ENCODE assay signal across 31 mouse cellular contexts in genomic region chr5:121904799-121905198, GRCm38 (mm10). TPM values are rescaled to one million over a fixed set of nuclear protein-coding genes. Genes with fewer than 3 reads are reported as not detected.
DNase-seq lines count a peak whose midpoint lies in the region; ATAC-seq and TF ChIP-seq lines count a peak whose summit lies in the region.
"Had no signal": no experiment of that assay in that cellular context is flagged by ENCODE, and none has a peak within 500 bp of the region (broad histone marks: within the 10 kb centered on the region; RNA-seq: fewer than 3 reads in every experiment).

No protein-coding gene starts in this region.

- intact Hi-C loops in left cerebral cortex, adult 2 months (cut with DNase I) = no loop called here

- WGBS in forebrain, embryonic 14.5 days = 75% methylated on average over 14 of the region's 14 CpGs
- 88% methylated on average over 14 of the region's 14 CpGs for WGBS in forebrain, embryonic 12.5 days

- H3K4me1 ChIP-seq in forebrain, embryonic 14.5 days (ENCODE audit: control insufficient read depth, insufficient read depth, low read length) = peaks cover 17% of the 10 kb centered on the region
- peaks cover 25% of the 10 kb centered on the region for H3K4me1 ChIP-seq in forebrain, embryonic 12.5 days
- H3K4me1 ChIP-seq: liver, embryonic 12.5 days had no signal

- H3K27me3 ChIP-seq in forebrain, embryonic 14.5 days (replicated peaks; ENCODE audit: control insufficient read depth, insufficient read depth, low read length) = no peaks in the 10 kb centered on the region
- H3K27me3 ChIP-seq in forebrain, embryonic 12.5 days = no peaks in the 10 kb centered on the region; the same call in 1 of the 2 replicates
- H3K27me3 ChIP-seq: hindbrain, embryonic 15.5 days; kidney, embryonic 15.5 days had no signal

- no peaks in the 10 kb centered on the region for H3K9me3 ChIP-seq in forebrain, embryonic 14.5 days (replicated peaks; ENCODE audit: control insufficient read depth, low read length)
- H3K9me3 ChIP-seq in forebrain, embryonic 12.5 days = no peaks in the 10 kb centered on the region
- H3K9me3 ChIP-seq: hindbrain, embryonic 15.5 days; kidney, embryonic 15.5 days; liver, embryonic 12.5 days had no signal

- peak; percentile 32; the same call in 1 of the 2 replicates for ATAC-seq in forebrain, embryonic 14.5 days
- no peak for ATAC-seq in forebrain, embryonic 12.5 days (ENCODE audit: low FRiP score)
- ATAC-seq: liver, embryonic 12.5 days; liver, postnatal 0 days had no signal

- H3K9ac ChIP-seq in forebrain, embryonic 14.5 days (ENCODE audit: low read length) = no peak overlapping the region
- H3K9ac ChIP-seq in forebrain, embryonic 12.5 days = no peak overlapping the region
- H3K9ac ChIP-seq: hindbrain, embryonic 15.5 days; kidney, embryonic 15.5 days; liver, embryonic 12.5 days; liver, postnatal 0 days had no signal

- TF ChIP-seq CTCF in left cerebral cortex, adult 2 months (IDR thresholded peaks at IDR 0.05) = no peak

- no peak overlapping the region for H3K4me3 ChIP-seq in forebrain, embryonic 14.5 days (ENCODE audit: low read depth, low read length)
- no peak overlapping the region for H3K4me3 ChIP-seq in forebrain, embryonic 12.5 days (replicated peaks)
- no peak overlapping the region for H3K4me3 ChIP-seq in left cerebral cortex, adult 2 months
- H3K4me3 ChIP-seq: erythroblast, embryonic 14.5 days; gastrocnemius, adult 2 months; hindbrain, embryonic 15.5 days; kidney, embryonic 15.5 days; layer of hippocampus, adult 2 months; liver, embryonic 12.5 days had no signal

- no peak overlapping the region for H3K4me2 ChIP-seq in forebrain, embryonic 14.5 days (ENCODE audit: low read length)
- H3K4me2 ChIP-seq in forebrain, embryonic 12.5 days = no peak overlapping the region
- H3K4me2 ChIP-seq: heart, embryonic 11.5 days; hindbrain, embryonic 15.5 days; kidney, embryonic 15.5 days; liver, embryonic 12.5 days had no signal

- peak; percentile 67 for DNase-seq in forebrain, embryonic 14.5 days (ENCODE audit: low spot score)
- no peak for DNase-seq in left cerebral cortex, adult 2 months (ENCODE audit: extremely low spot score in 1 of 2, low spot score in 2 of 2)
- no peak for DNase-seq in left cerebral cortex, adult 18-20 months (ENCODE audit: low spot score in 2 of 2)
- peak; percentile 40 to 56 for DNase-seq in right cerebral cortex, postnatal 10 days (ENCODE audit: low spot score in 2 of 2)
- DNase-seq in right cerebral cortex, postnatal 25 days = no peak
- DNase-seq in kidney, postnatal 10 days = no peak
- no peak for DNase-seq in adrenal gland, adult 18-20 months (ENCODE audit: low spot score in 2 of 2)
- DNase-seq: adrenal gland, adult 8-10 months; cerebellum, adult 8-10 months; cerebellum, postnatal 36 days; embryo, embryonic 11 days; gastrocnemius, adult 2 months; gastrocnemius, postnatal 36 days; heart, adult 18-20 months; heart, postnatal 36 days; kidney, adult 18-20 months; kidney, postnatal 36 days; left cerebral cortex, postnatal 4 days; liver, postnatal 0 days; lung, postnatal 36 days; retina, postnatal 1 day; spleen, adult 18-20 months; thymus, adult 18-20 months; thymus, postnatal 25 days had no signal

- no peaks in the 10 kb centered on the region for H3K36me3 ChIP-seq in forebrain, embryonic 14.5 days (ENCODE audit: control insufficient read depth, insufficient read depth, low read length)
- H3K36me3 ChIP-seq in forebrain, embryonic 12.5 days (replicated peaks) = no peaks in the 10 kb centered on the region
- H3K36me3 ChIP-seq: hindbrain, embryonic 15.5 days; kidney, embryonic 15.5 days; liver, embryonic 12.5 days had no signal

- H3K27ac ChIP-seq in forebrain, embryonic 14.5 days (ENCODE audit: low read depth, low read length) = peak overlapping the region; percentile 65; the same call in 1 of the 2 replicates
- no peak overlapping the region; the same call in 1 of the 2 replicates for H3K27ac ChIP-seq in forebrain, embryonic 12.5 days
- peak overlapping the region; percentile 40 for H3K27ac ChIP-seq in left cerebral cortex, adult 2 months
- H3K27ac ChIP-seq: gastrocnemius, adult 2 months; kidney, embryonic 15.5 days; layer of hippocampus, adult 2 months; liver, embryonic 12.5 days had no signal

RNA-seq across cellular contexts. Expression of gene Pheta1, which starts 56.0 kb away (rescaled TPM):
- polyA plus RNA-seq in forebrain, embryonic 14.5 days (2014; fragmentation: Nextera tagmentation; extraction: Ambion mirVana) = 34.7 and 41.4 TPM in 2 replicates
- 44.6 and 48.1 TPM in 2 replicates for polyA plus RNA-seq in forebrain, embryonic 12.5 days (2016; fragmentation: Nextera tagmentation; extraction: Ambion mirVana)
- total RNA-seq in left cerebral cortex, adult 2 months (2021) = 10 to 100 TPM in 1 of 2 experiments, 1 to 10 TPM in 1; 8.9 to 10.5 TPM
- 10 to 100 TPM in 1 of 2 experiments, 1 to 10 TPM in 1; 9.8 to 10.1 TPM for total RNA-seq in left cerebral cortex, adult 18-20 months (2021)
- total RNA-seq in adrenal gland, adult 18-20 months (2021) = 1 to 10 TPM; 5.1 to 5.4 TPM

Comparison
In these comparisons a context has a peak if more than half of its experiments do, and no peak if none do; other contexts are left out.
1. DNase-seq: peak in forebrain, embryonic 14.5 days (single experiment) and right cerebral cortex, postnatal 10 days (2 of 2); none in left cerebral cortex, adult 2 months (0 of 2), left cerebral cortex, adult 18-20 months (0 of 2), right cerebral cortex, postnatal 25 days (single experiment), kidney, postnatal 10 days (single experiment) and adrenal gland, adult 18-20 months (0 of 2).